Mouse (Mus musculus) G1E (cell line): ENCODE measurements around the gene Tenm2. TPM values are rescaled to one million over a fixed set of nuclear protein-coding genes. Genes with fewer than 3 reads are reported as not detected.

Experiments
- ATAC-seq: 2 replicates; pipeline ENCODE4 v1.8.0; 2016; ENCODE audit warnings: mild to moderate bottlenecking; ENCODE audit not compliant: insufficient number of reproducible peaks, poor library complexity, low FRiP score, severe bottlenecking; ENCODE audit errors: extremely low read depth
- DNase-seq: peaks from one replicate; pipeline ENCODE4 v3.0.0; 2012; ENCODE audit warnings: low spot score
- H3K27me3 ChIP-seq: 2 replicates; pipeline ENCODE4 v1.6.1; 2012; ENCODE audit warnings: mild to moderate bottlenecking, low read length, inconsistent platforms; ENCODE audit not compliant: insufficient read depth
- H3K36me3 ChIP-seq: replicated peaks from 2 replicates; pipeline ENCODE3; 2012; ENCODE audit warnings: mild to moderate bottlenecking, inconsistent platforms
- H3K4me1 ChIP-seq: 2 replicates; pipeline ENCODE4 v1.6.1; 2012; ENCODE audit warnings: low read depth, low read length, inconsistent platforms, mixed read lengths; ENCODE audit not compliant: insufficient read depth
- H3K4me3 ChIP-seq: 2 replicates; pipeline ENCODE4 v1.5.1; 2012; ENCODE audit warnings: low read depth, mild to moderate bottlenecking, inconsistent platforms, low read length, moderate library complexity, mixed read lengths
- H3K9me3 ChIP-seq: replicated peaks from 2 replicates; pipeline ENCODE4 v1.6.1; 2012; ENCODE audit warnings: inconsistent platforms
- CTCF ChIP-seq: IDR thresholded peaks from 2 replicates; pipeline ENCODE4 v1.5.1; 2012; ENCODE audit warnings: low read depth, low read length, inconsistent platforms, mixed read lengths
- GATA1 ChIP-seq: IDR thresholded peaks from 2 replicates; pipeline ENCODE4 v1.6.1; 2012; ENCODE audit warnings: borderline replicate concordance, low read length, inconsistent platforms, mixed read lengths
- GATA2 ChIP-seq: IDR thresholded peaks from 2 replicates; pipeline ENCODE4 v1.6.1; 2012; ENCODE audit warnings: low read depth, low read length, inconsistent platforms, borderline replicate concordance
- POLR2AphosphoS5 ChIP-seq: IDR thresholded peaks from 2 replicates; pipeline ENCODE4 v1.6.1; 2012; ENCODE audit warnings: low read depth, low read length, inconsistent platforms; ENCODE audit not compliant: insufficient replicate concordance
- TAL1 ChIP-seq: conservative IDR thresholded peaks from 2 replicates; pipeline ENCODE4 v1.6.1; 2012; ENCODE audit warnings: low read depth, low read length, inconsistent platforms, mixed read lengths
- polyA plus RNA-seq: library from polyadenylated mRNA; stranded (reverse); fragments of >175 nt; gene quantifications from 2 replicates; pipeline ENCODE4 v1.2.3, GENCODE M21; 2012
- total RNA-seq, 2 experiments: library from RNA; stranded (forward) in 1 of 2; stranded (reverse) in 1 of 2; fragments of 200-1000 nt in 1 of 2; fragments of >200 nt in 1 of 2; fragmentation: Nextera tagmentation in 1 of 2; gene quantifications; 2 replicates each; pipeline ENCODE4 v1.2.3; 2014 to 2017

Tenm2 gene
- total and polyA plus RNA-seq, 3 experiments = 0.44 TPM; not detected in 2

DNA sequence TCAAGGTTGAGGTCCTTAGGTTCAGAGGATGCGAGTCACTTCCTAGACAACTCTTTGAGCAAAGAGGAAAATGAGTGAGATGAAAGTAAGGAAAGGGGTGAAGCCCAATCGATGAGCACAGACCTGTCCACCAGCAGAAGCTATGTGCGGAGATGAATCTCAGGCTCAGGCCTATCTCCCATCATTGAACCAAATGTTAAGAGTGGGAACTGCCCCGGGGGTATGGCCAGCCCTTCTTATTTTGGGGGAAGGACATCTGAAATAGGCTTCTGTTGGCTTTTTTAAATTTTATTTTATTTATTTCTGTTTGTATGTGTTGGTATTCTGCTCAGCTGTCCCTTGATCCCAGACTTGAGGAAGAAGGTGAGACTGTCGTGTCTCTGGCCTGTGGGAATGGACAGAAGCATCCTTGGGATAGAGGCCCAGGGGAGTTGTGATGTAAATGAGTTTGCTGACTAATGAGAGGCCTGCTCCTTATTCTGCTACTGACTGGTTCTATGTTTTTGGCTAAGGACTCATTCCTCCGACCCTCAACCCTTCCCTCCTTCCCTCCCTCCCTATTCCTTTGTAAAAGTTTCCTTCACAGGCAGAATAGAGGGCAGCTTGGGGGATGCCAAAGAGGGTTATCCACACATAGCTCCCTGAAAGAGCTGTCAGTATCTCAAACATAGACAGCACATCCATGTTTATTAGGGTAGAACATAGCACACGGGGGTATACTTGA lies 1011.9 kb downstream of the Tenm2 start:
- H3K4me3 ChIP-seq = no peak overlapping the region
- H3K27me3 ChIP-seq = no peaks in the 10 kb centered on the region
- DNase-seq = no peak
- TF ChIP-seq GATA2 (no peak), GATA1 (no peak), POLR2AphosphoS5 (no peak), CTCF (no peak)
- no peaks in the 10 kb centered on the region for H3K36me3 ChIP-seq
- H3K9me3 ChIP-seq = peaks cover 58% of the 10 kb centered on the region
- no peaks in the 10 kb centered on the region for H3K4me1 ChIP-seq
- ATAC-seq = no peak

- Histone ChIP-seq H3K4me1 (no peaks in the 10 kb centered on the region), H3K9me3 (peaks cover 44% of the 10 kb centered on the region), H3K4me3 (no peak overlapping the region), H3K27me3 (no peaks in the 10 kb centered on the region), H3K36me3 (no peaks in the 10 kb centered on the region)
- ATAC-seq = no peak
- TF ChIP-seq GATA2 (no peak), POLR2AphosphoS5 (no peak), CTCF (no peak), TAL1 (no peak), GATA1 (no peak)
- DNase-seq = no peak
These were observed 1013.7 kb downstream of the Tenm2 start for GRCm38 (mm10) chr11:36222071-36222470.

GRCm38 (mm10) chr11:36221271-36221975 lies 1014.3 kb downstream of the Tenm2 start:
- DNase-seq (no peak), ATAC-seq (no peak)
- TF ChIP-seq POLR2AphosphoS5 (no peak), CTCF (no peak), GATA2 (no peak), TAL1 (no peak), GATA1 (no peak)
- Histone ChIP-seq H3K4me3 (no peak overlapping the region), H3K36me3 (no peaks in the 10 kb centered on the region), H3K27me3 (no peaks in the 10 kb centered on the region), H3K4me1 (no peaks in the 10 kb centered on the region), H3K9me3 (peaks cover 45% of the 10 kb centered on the region)

GRCm38 (mm10) chr11:36220651-36221050 lies 1015.1 kb downstream of the Tenm2 start:
- peaks cover 40% of the 10 kb centered on the region for H3K9me3 ChIP-seq
- ATAC-seq = no peak
- TF ChIP-seq GATA2 (no peak), GATA1 (no peak), TAL1 (no peak), POLR2AphosphoS5 (no peak), CTCF (no peak)
- H3K4me3 ChIP-seq = no peak overlapping the region
- H3K27me3 ChIP-seq = no peaks in the 10 kb centered on the region
- no peaks in the 10 kb centered on the region for H3K4me1 ChIP-seq
- DNase-seq = no peak
- no peaks in the 10 kb centered on the region for H3K36me3 ChIP-seq

GRCm38 (mm10) chr11:36219586-36219985 lies 1016.2 kb downstream of the Tenm2 start:
- Histone ChIP-seq H3K4me1 (no peaks in the 10 kb centered on the region), H3K36me3 (no peaks in the 10 kb centered on the region), H3K27me3 (no peaks in the 10 kb centered on the region), H3K4me3 (no peak overlapping the region), H3K9me3 (peaks cover 38% of the 10 kb centered on the region)
- ATAC-seq (no peak), DNase-seq (no peak)
- TF ChIP-seq CTCF = no peak
- no peak for TF ChIP-seq POLR2AphosphoS5
- no peak for TF ChIP-seq TAL1
- no peak for TF ChIP-seq GATA2
- TF ChIP-seq GATA1 = no peak

- TF ChIP-seq POLR2AphosphoS5 (no peak), CTCF (no peak), TAL1 (no peak), GATA1 (no peak), GATA2 (no peak)
- no peak for ATAC-seq
- H3K36me3 ChIP-seq = no peaks in the 10 kb centered on the region
- no peaks in the 10 kb centered on the region for H3K27me3 ChIP-seq
- H3K4me3 ChIP-seq = no peak overlapping the region
- H3K9me3 ChIP-seq = peaks cover 32% of the 10 kb centered on the region
- no peak for DNase-seq
- H3K4me1 ChIP-seq = no peaks in the 10 kb centered on the region
These were observed 1021.2 kb downstream of the Tenm2 start for GRCm38 (mm10) chr11:36214589-36214988.
